Mouse (Mus musculus): ENCODE results near the gene Sbno2. TPM values are rescaled to one million over a fixed set of nuclear protein-coding genes. Genes with fewer than 3 reads are reported as not detected.

Sbno2 gene
- polyA plus RNA-seq, 1 experiment from 2014 or later = 8.7 TPM

DNA sequence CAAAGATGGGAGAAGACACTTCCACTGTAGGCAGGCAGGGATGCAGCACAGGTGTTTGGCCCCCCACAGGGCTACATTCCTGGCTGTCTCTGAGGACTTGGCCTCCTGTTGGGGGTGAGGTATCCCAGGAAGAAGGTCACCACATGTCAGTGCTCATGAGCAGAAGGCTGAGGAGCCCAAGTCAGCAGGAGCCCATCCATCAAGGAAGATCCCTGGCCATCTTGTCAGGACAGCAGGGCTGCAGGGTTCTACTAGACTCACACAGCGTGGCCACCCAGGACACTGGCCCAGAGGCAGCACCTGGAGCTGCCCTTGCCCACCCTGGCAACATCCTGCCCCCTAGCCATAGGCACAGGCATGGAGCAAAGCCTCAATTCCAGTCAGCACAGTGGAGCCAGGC is 29.4 kb downstream of the Sbno2 start:
- ATAC-seq = no peak
- H3K27ac ChIP-seq (ENCODE audit: low read depth) = peak overlapping the region; percentile 90
- 75% methylated on average over 1 of the region's 1 CpGs for WGBS (ENCODE audit: insufficient replicate concordance)

DNA sequence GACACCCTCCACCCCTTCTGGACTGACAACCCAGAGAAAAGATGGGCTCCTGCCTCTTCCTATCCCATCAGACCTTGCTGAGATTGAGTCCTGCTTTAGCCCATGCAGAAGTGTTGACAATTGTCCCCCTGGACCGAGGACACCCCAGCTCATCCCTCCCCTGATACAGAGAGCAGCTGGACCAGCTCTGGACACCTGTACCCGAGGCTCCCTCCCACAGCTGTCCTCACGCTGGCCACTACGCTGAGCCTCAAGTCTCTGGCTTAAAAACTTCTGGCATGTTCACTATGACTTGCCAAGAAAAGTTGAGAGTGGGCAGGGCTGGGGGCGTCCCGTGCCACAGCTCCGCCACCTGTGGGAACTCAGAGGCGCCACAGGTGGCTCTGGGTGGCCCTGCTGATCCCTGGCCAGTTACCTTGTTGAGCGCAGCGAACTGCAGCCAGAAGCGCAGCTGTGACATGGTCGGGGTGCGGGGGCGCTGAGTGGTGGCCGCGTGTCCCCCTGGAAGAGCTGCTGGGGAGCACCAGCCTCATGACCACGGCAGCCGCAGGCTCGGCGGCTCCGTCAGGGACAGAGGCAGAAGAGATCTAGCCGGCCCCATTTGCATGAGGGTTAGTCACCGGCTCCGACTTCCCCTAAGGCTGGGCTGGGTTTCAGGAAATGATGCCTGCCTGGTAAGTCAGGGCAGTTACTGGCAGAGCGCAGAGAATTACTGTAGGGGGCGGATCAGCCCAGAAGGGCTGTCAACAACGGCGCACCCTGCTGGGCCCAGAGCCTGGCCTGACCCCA is 30.4 kb downstream of the Sbno2 start:
- Histone ChIP-seq H3K36me3 (replicated peaks; ENCODE audit: insufficient read depth, low read length) (peaks cover 32% of the 10 kb centered on the region), H3K9me3 (ENCODE audit: low read length) (no peaks in the 10 kb centered on the region), H3K9ac (replicated peaks) (peak overlapping the region; percentile 65), H3K4me3 (ENCODE audit: low read depth, low read length) (peak overlapping the region; percentile 44), H3K27ac (ENCODE audit: low read depth) (peak overlapping the region; percentile 90), H3K4me2 (ENCODE audit: low read depth, low read length) (peak overlapping the region; percentile 63), H3K4me1 (ENCODE audit: insufficient read depth) (peaks cover 54% of the 10 kb centered on the region), H3K27me3 (ENCODE audit: insufficient read depth, low read length) (no peaks in the 10 kb centered on the region)
- peak; percentile 82 for DNase-seq
- peak; percentile 43 for ATAC-seq
- 23% methylated on average over 26 of the region's 28 CpGs for WGBS (ENCODE audit: insufficient replicate concordance)
- TF ChIP-seq EP300 (IDR thresholded peaks at IDR 0.05; ENCODE audit: low read depth) (peak; percentile 84), CTCF (IDR thresholded peaks at IDR 0.05; ENCODE audit: low read depth) (peak; percentile 73)

More for the DNA sequence above, 29.4 kb downstream of the Sbno2 start:
- Histone ChIP-seq H3K36me3 (replicated peaks; ENCODE audit: insufficient read depth, low read length) (peaks cover 38% of the 10 kb centered on the region), H3K4me1 (ENCODE audit: insufficient read depth) (peaks cover 48% of the 10 kb centered on the region), H3K27me3 (ENCODE audit: insufficient read depth, low read length) (no peaks in the 10 kb centered on the region), H3K4me3 (ENCODE audit: low read depth, low read length) (no peak overlapping the region), H3K9ac (replicated peaks) (no peak overlapping the region), H3K9me3 (ENCODE audit: low read length) (no peaks in the 10 kb centered on the region), H3K4me2 (ENCODE audit: low read depth, low read length) (peak overlapping the region; percentile 63; the same call in 1 of the 2 replicates)
- no peak for DNase-seq
- TF ChIP-seq EP300 (IDR thresholded peaks at IDR 0.05; ENCODE audit: low read depth) (no peak), CTCF (IDR thresholded peaks at IDR 0.05; ENCODE audit: low read depth) (0 out of 2 replicates have a peak, but pooled peaks have one; percentile 8)

DNA sequence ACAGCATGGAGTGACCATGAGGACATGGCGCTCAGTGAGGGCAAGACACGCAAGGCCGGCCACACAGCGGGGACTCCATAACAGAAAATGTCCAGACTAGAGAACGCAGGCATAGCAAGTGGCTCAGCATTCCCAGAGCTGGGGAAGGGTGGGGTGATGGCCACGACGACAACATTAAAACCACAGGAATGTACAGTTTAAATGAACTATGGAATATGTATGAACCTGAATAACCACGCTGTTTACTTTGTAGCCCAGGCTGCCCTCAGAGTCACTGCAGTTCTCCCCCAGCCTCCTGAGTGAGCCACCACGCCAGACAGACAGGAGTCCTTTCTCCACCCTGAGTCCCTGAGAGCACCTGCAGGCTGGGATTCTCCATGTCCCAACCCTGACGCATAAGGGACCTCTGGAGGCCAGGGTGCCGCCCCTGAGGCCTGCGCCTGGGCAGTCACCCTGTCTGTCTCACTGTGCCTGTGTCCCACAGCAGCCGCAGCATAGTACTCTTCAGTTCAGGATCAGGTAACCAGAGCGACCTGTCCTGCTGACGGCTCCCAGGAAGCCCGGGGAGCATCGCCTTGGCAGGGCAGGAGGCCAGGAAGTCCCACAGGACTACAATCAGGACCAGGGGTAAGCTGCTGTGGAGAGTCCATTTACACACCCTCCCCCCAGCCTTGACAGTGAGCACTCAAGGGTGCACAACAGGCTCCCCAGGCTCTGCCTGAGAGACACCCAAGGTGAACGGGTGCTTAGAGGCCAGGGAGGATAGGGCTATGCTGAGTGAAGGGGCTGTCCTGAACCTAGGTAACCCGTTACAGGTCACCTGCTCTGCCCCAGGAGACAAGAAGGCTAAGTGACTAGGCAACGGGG is 32.5 kb downstream of the Sbno2 start:
- ATAC-seq (no peak), DNase-seq (no peak)
- H3K9me3 ChIP-seq (ENCODE audit: low read length) = no peaks in the 10 kb centered on the region
- peaks cover 30% of the 10 kb centered on the region for H3K36me3 ChIP-seq (replicated peaks; ENCODE audit: insufficient read depth, low read length)
- peak overlapping the region; percentile 97 for H3K27ac ChIP-seq (ENCODE audit: low read depth)
- 83% methylated on average over 20 of the region's 20 CpGs for WGBS (ENCODE audit: insufficient replicate concordance)
- TF ChIP-seq EP300 (IDR thresholded peaks at IDR 0.05; ENCODE audit: low read depth) = no peak
- no peak for TF ChIP-seq CTCF (IDR thresholded peaks at IDR 0.05; ENCODE audit: low read depth)
- H3K4me2 ChIP-seq (ENCODE audit: low read depth, low read length) = no peak overlapping the region; the same call in 1 of the 2 replicates
- H3K4me1 ChIP-seq (ENCODE audit: insufficient read depth) = peaks cover 48% of the 10 kb centered on the region
- H3K27me3 ChIP-seq (ENCODE audit: insufficient read depth, low read length) = no peaks in the 10 kb centered on the region
- H3K4me3 ChIP-seq (ENCODE audit: low read depth, low read length) = no peak overlapping the region
- H3K9ac ChIP-seq (replicated peaks) = peak overlapping the region; percentile 19; the same call in 1 of the 2 replicates

DNA sequence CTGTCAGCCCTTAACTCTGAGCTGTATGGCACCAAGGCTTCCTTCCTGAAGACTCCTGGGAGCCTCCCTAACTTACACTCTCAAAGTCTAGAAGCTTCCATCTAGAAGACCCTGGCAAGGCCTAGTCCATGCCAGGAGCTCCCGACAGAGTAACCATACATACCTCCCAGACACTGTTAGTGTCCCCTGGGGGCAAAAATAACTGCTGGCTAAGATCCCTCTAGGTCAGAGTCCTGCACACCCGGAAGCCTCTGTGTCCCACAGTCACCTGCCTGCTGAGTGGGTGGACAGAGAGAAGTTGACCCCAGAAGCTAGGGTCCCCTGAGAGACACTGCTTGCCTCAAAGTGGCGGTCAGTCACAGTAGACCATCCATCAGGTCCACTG is 33.9 kb downstream of the Sbno2 start:
- ATAC-seq (peak; percentile 16; the same call in 1 of the 2 replicates), DNase-seq (no peak)
- Histone ChIP-seq H3K27me3 (ENCODE audit: insufficient read depth, low read length) (no peaks in the 10 kb centered on the region), H3K9me3 (ENCODE audit: low read length) (no peaks in the 10 kb centered on the region), H3K4me2 (ENCODE audit: low read depth, low read length) (peak overlapping the region; percentile 53), H3K27ac (ENCODE audit: low read depth) (peak overlapping the region; percentile 97), H3K4me3 (ENCODE audit: low read depth, low read length) (no peak overlapping the region), H3K4me1 (ENCODE audit: insufficient read depth) (peaks cover 48% of the 10 kb centered on the region), H3K9ac (replicated peaks) (peak overlapping the region; percentile 52), H3K36me3 (replicated peaks; ENCODE audit: insufficient read depth, low read length) (peaks cover 42% of the 10 kb centered on the region)
- WGBS (ENCODE audit: insufficient replicate concordance) = 46% methylated on average over 3 of the region's 3 CpGs
- TF ChIP-seq EP300 (IDR thresholded peaks at IDR 0.05; ENCODE audit: low read depth) = no peak
- TF ChIP-seq CTCF (IDR thresholded peaks at IDR 0.05; ENCODE audit: low read depth) = no peak

DNA sequence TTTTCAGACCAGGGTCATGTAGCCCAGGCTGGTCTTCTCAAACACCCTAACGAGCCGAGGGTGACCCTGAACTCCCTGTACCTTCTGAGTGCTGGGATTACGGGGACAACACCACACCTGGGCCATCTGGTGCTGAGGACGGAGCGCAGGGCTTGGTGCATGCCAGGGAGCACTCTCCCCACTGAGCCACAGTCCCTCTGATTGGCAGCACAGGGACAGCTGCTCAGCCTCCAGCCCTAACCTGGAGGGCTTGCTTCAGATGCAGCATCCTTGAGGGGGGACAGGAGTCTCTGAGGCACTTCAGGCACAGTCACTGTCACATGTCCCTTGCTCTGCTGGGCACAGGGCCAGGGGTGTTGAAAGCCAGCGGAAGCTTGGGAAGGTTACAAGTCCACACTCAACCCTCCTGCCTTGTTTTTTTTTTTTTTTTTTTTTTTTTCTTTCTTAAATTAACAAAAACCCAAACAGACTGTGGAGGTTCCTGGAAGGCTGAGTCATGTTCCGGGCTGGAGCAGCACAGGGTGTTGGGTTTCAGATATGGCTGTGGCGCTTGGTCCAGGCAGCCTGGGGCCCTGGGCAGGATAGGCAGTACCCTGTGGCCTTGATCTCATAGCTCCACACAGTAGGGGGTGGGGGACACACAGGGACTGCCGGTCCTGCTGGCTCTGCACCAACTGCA is 34.4 kb downstream of the Sbno2 start:
- TF ChIP-seq CTCF (IDR thresholded peaks at IDR 0.05; ENCODE audit: low read depth) (no peak), EP300 (IDR thresholded peaks at IDR 0.05; ENCODE audit: low read depth) (peak; percentile 92)
- no peak overlapping the region for H3K4me3 ChIP-seq (ENCODE audit: low read depth, low read length)
- H3K9ac ChIP-seq (replicated peaks) = peak overlapping the region; percentile 52
- peak overlapping the region; percentile 97 for H3K27ac ChIP-seq (ENCODE audit: low read depth)
- H3K4me1 ChIP-seq (ENCODE audit: insufficient read depth) = peaks cover 45% of the 10 kb centered on the region
- ATAC-seq (peak; percentile 92), DNase-seq (peak; percentile 91)
- H3K4me2 ChIP-seq (ENCODE audit: low read depth, low read length) = peak overlapping the region; percentile 53
- no peaks in the 10 kb centered on the region for H3K9me3 ChIP-seq (ENCODE audit: low read length)
- WGBS (ENCODE audit: insufficient replicate concordance) = 41% methylated on average over 9 of the region's 9 CpGs
- no peaks in the 10 kb centered on the region for H3K27me3 ChIP-seq (ENCODE audit: insufficient read depth, low read length)
- peaks cover 47% of the 10 kb centered on the region for H3K36me3 ChIP-seq (replicated peaks; ENCODE audit: insufficient read depth, low read length)
